Mouse (Mus musculus) limb, embryonic 13.5 days (tissue): ENCODE results near the gene Tuft1. TPM values are rescaled to one million over a fixed set of nuclear protein-coding genes. Genes with fewer than 3 reads are reported as not detected.
A peak's percentile ranks its signal among the peaks of the same experiment; 100 is the strongest.
"Not testable (repeated sequence)": the region's sequence is repeated elsewhere in the genome, so short reads cannot be mapped to it uniquely, and the experiment has no call there.

Experiments used
- ATAC-seq: fragments of 200-750 bp; cut with Nextera tagmentation; 2 replicates; pipeline ENCODE4 v1.8.0; 2017; ENCODE audit warnings: low read depth, moderate number of reproducible peaks, moderate TSS enrichment; ENCODE audit not compliant: low FRiP score
- H3K27ac ChIP-seq: fragments of 300-500 bp; sonication (generic); 2 replicates; pipeline ENCODE4 v1.5.1; 2015; ENCODE audit warnings: inconsistent platforms, mild to moderate bottlenecking, moderate library complexity
- H3K27me3 ChIP-seq: fragments of 300-500 bp; sonication (generic); 2 replicates; pipeline ENCODE4 v1.6.1; 2015; ENCODE audit warnings: mild to moderate bottlenecking, inconsistent platforms
- H3K36me3 ChIP-seq: fragments of 300-500 bp; sonication (generic); 2 replicates; pipeline ENCODE4 v1.6.1; 2015; ENCODE audit warnings: inconsistent platforms, mild to moderate bottlenecking, moderate library complexity
- H3K4me1 ChIP-seq: fragments of 300-500 bp; sonication (generic); 2 replicates; pipeline ENCODE4 v1.6.1; 2015; ENCODE audit warnings: inconsistent platforms
- H3K4me2 ChIP-seq: fragments of 300-500 bp; sonication (generic); replicated peaks from 2 replicates; pipeline ENCODE4 v1.6.1; 2015; ENCODE audit warnings: inconsistent platforms, mild to moderate bottlenecking, moderate library complexity
- H3K4me3 ChIP-seq: fragments of 300-500 bp; sonication (generic); 2 replicates; pipeline ENCODE4 v1.5.1; 2015; ENCODE audit warnings: moderate library complexity, mild to moderate bottlenecking, inconsistent platforms
- H3K9ac ChIP-seq: fragments of 300-500 bp; sonication (generic); 2 replicates; pipeline ENCODE4 v1.6.1; 2015; ENCODE audit warnings: mild to moderate bottlenecking, inconsistent platforms
- H3K9me3 ChIP-seq: fragments of 300-500 bp; sonication (generic); 2 replicates; pipeline ENCODE4 v1.6.1; 2016; ENCODE audit warnings: inconsistent platforms
- WGBS: fragments of 180-500 bp; shearing (Covaris S2); methylation state at CpG from one replicate; pipeline ENCODE4 v1.1.7; 2015; 5-methylcytosine and 5-hydroxymethylcytosine counted together
- polyA plus RNA-seq: library from polyadenylated mRNA; unstranded; fragments of >200 nt; fragmentation: Nextera tagmentation; extraction: Ambion mirVana; gene quantifications from 2 replicates; pipeline ENCODE4 v1.2.1, GENCODE M21; 2015

Gene Tuft1
- polyA plus RNA-seq, 1 experiment from 2014 or later: 4.9 TPM

- not testable (repeated sequence) for H3K9me3 ChIP-seq, H3K4me2 ChIP-seq, ATAC-seq, H3K27ac ChIP-seq, H3K4me3 ChIP-seq, H3K36me3 ChIP-seq, H3K9ac ChIP-seq, H3K27me3 ChIP-seq
- peaks cover 23% of the 10 kb centered on the region for H3K4me1 ChIP-seq
- 70% methylated on average over 1 of the region's 1 CpGs for WGBS
Measured at GRCm38 (mm10) chr3:94653967-94654366, 4.7 kb downstream of the Tuft1 start.

GRCm38 (mm10) chr3:94650409-94650808, 8.3 kb downstream of the Tuft1 start:
- no peaks in the 10 kb centered on the region for H3K27me3 ChIP-seq
- H3K4me2 ChIP-seq: no peak overlapping the region
- no peaks in the 10 kb centered on the region for H3K9me3 ChIP-seq
- no peak for ATAC-seq
- peaks cover 19% of the 10 kb centered on the region for H3K4me1 ChIP-seq
- H3K4me3 ChIP-seq: no peak overlapping the region
- H3K27ac ChIP-seq: no peak overlapping the region
- no peak overlapping the region for H3K9ac ChIP-seq
- WGBS: 41% methylated on average over 7 of the region's 7 CpGs
- H3K36me3 ChIP-seq: no peaks in the 10 kb centered on the region

DNA sequence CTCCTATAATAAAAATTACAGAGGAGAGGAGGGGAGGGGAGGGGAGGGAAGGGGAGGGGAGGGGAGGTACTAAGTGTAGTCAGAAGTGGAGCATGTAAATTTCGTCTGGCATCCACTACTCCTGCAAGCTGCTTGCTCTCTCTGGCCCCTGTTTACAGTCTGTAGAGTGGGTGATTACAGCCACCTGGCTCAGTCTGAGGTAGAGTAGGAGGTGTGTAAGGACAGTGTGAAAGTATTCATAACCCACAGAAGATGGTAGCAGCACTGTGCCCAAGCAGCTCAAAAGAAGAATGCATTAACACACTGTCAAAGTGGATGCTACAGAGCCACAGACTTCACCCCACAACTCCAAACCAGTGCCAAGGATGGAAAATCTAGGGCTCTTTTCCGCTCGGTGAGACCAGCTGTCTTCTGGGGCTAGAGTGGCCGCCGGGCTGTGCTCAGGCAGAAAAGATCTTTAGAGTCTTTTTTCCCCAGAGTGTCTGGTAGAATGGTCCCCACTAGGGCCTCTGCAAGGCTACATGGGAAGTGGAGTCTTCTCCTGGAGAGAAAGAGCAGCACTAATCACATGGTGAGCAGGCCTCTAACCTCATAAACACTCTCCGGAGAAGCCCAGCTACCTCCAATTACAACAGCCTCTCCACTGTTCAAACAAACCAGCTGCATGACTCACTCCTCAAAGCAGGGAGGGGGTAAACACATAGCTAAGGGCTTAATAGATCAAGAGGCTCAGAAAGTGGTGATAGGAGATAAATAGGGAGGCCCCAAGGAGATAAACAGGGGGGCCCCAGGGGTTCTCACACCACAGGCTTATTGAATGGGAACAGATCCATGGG, 9.7 kb downstream of the Tuft1 start:
- Histone ChIP-seq H3K9ac (0 out of 2 replicates have a peak overlapping the region, but pooled peaks have one; percentile 4), H3K4me2 (peak overlapping the region; percentile 32), H3K27me3 (no peaks in the 10 kb centered on the region), H3K4me1 (peaks cover 19% of the 10 kb centered on the region), H3K4me3 (no peak overlapping the region), H3K27ac (peak overlapping the region; percentile 61; the same call in 1 of the 2 replicates), H3K36me3 (no peaks in the 10 kb centered on the region), H3K9me3 (no peaks in the 10 kb centered on the region)
- peak; percentile 77 for ATAC-seq
- 15% methylated on average over 6 of the region's 6 CpGs for WGBS

DNA sequence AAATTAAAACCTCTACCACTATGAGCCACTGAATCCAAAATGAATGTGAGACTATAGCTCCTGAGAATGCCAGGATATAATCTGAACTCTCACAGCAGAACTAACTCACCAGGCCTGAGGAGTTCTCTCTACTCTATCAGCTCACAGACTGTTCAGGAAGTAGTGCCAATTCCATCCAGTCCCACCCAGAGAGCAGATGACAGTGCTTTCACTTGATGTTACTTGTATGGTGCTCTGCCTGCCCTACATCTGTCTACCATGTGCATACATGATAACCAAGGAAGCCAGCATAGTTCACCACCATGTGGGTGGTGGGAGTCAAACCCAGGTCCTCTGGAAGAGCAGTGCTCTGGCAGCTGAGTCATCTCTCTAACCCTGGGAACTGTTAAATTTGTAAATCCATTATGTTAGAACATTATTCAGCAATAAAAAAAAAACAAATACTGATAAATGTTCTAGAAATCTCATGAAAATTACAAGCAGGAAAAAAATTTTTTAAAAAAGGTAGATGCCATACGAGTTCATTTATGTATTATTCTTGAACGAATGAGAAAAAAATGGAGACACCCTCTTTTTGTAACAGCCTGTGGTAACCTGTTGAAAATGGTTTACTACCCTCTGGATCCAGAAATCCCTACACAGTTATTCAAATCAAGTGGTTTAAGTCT, 16.0 kb downstream of the Tuft1 start, which contains the start of gene Gm10972:
Gene Gm10972, plus strand, starts transcription at position 618 of the 668 bp plus-strand sequence.
- not testable (repeated sequence) for H3K27ac ChIP-seq, H3K36me3 ChIP-seq, H3K4me3 ChIP-seq, ATAC-seq, H3K4me2 ChIP-seq, H3K9ac ChIP-seq, H3K9me3 ChIP-seq, H3K27me3 ChIP-seq, H3K4me1 ChIP-seq
- 77% methylated on average over 2 of the region's 2 CpGs for WGBS

- Histone ChIP-seq H3K27me3 (no peaks in the 10 kb centered on the region), H3K36me3 (no peaks in the 10 kb centered on the region), H3K4me1 (no peaks in the 10 kb centered on the region), H3K9me3 (no peaks in the 10 kb centered on the region), H3K4me2 (no peak overlapping the region), H3K4me3 (no peak overlapping the region), H3K9ac (no peak overlapping the region), H3K27ac (no peak overlapping the region)
- WGBS: 80% methylated on average over 3 of the region's 3 CpGs
- ATAC-seq: no peak
Measured at GRCm38 (mm10) chr3:94629876-94630275, 28.8 kb downstream of the Tuft1 start.

- no peak overlapping the region for H3K4me3 ChIP-seq
- no peak overlapping the region for H3K4me2 ChIP-seq
- 84% methylated on average over 5 of the region's 5 CpGs for WGBS
- no peaks in the 10 kb centered on the region for H3K36me3 ChIP-seq
- H3K4me1 ChIP-seq: no peaks in the 10 kb centered on the region
- no peak overlapping the region for H3K27ac ChIP-seq
- H3K27me3 ChIP-seq: no peaks in the 10 kb centered on the region
- H3K9me3 ChIP-seq: no peaks in the 10 kb centered on the region
- H3K9ac ChIP-seq: no peak overlapping the region
- no peak for ATAC-seq
Measured at GRCm38 (mm10) chr3:94628712-94629111, 30.0 kb downstream of the Tuft1 start.

DNA sequence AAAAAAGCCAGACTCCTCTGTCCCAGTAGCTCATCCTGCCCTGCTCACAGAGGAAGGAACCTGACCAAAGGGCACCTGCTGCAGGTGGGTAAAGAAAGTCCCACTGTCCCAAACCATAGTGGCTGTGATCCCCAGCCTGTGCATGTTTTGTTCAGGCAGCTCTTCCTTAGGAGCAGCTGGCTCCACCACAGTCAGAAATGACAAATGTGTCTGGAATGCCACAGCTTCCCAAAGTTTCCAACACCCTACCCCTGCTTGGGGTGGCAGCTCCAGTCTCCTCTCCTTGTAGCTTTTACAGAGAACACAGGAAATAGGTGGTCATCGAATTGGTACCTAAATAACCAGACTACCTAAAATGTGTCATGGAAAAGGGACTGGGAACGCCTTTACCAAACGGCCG, 34.4 kb downstream of the Tuft1 start:
- Histone ChIP-seq H3K4me2 (no peak overlapping the region), H3K9ac (no peak overlapping the region), H3K27me3 (no peaks in the 10 kb centered on the region), H3K27ac (no peak overlapping the region), H3K36me3 (no peaks in the 10 kb centered on the region), H3K4me1 (peaks cover 7% of the 10 kb centered on the region), H3K9me3 (no peaks in the 10 kb centered on the region), H3K4me3 (no peak overlapping the region)
- ATAC-seq: no peak
- 84% methylated on average over 4 of the region's 4 CpGs for WGBS

- Histone ChIP-seq H3K27me3 (no peaks in the 10 kb centered on the region), H3K4me2 (no peak overlapping the region), H3K36me3 (no peaks in the 10 kb centered on the region), H3K9ac (no peak overlapping the region), H3K27ac (no peak overlapping the region), H3K4me3 (no peak overlapping the region), H3K9me3 (no peaks in the 10 kb centered on the region), H3K4me1 (peaks cover 7% of the 10 kb centered on the region)
- WGBS: 90% methylated on average over 10 of the region's 10 CpGs
- no peak for ATAC-seq
Measured at GRCm38 (mm10) chr3:94622550-94622949, 36.1 kb downstream of the Tuft1 start.

GRCm38 (mm10) chr3:94621740-94622507, 36.7 kb downstream of the Tuft1 start:
- WGBS: 83% methylated on average over 11 of the region's 11 CpGs
- H3K4me3 ChIP-seq: no peak overlapping the region
- H3K27ac ChIP-seq: peak overlapping the region; percentile 39; the same call in 1 of the 2 replicates
- H3K4me1 ChIP-seq: peaks cover 7% of the 10 kb centered on the region
- no peaks in the 10 kb centered on the region for H3K9me3 ChIP-seq
- ATAC-seq: peak; percentile 54
- no peaks in the 10 kb centered on the region for H3K27me3 ChIP-seq
- no peak overlapping the region for H3K9ac ChIP-seq
- H3K36me3 ChIP-seq: no peaks in the 10 kb centered on the region
- H3K4me2 ChIP-seq: no peak overlapping the region

DNA sequence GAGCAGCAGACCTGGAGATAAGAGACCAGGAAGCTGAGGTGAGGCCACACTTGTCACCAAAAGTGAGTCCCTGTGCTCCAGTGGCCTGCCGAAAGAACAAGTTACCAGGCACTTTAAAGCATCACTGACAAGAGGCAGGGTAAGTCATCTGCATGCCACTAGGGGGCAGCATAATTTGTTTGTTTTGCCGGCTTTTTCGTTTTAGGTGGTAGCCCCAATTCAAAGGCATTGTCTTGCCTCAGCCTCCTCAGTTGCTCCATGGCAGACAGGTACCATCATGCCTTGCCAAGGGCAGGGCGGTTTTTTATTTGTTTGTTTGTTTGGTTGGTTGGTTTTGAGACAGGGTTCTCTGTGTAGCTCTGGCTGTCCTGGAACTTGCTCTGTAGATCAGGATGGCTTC, 42.0 kb downstream of the Tuft1 start:
- H3K4me2 ChIP-seq: no peak overlapping the region
- H3K9ac ChIP-seq: no peak overlapping the region
- 80% methylated on average over 4 of the region's 4 CpGs for WGBS
- ATAC-seq: no peak
- peaks cover 9% of the 10 kb centered on the region for H3K4me1 ChIP-seq
- H3K9me3 ChIP-seq: no peaks in the 10 kb centered on the region
- no peak overlapping the region for H3K27ac ChIP-seq
- H3K4me3 ChIP-seq: no peak overlapping the region
- no peaks in the 10 kb centered on the region for H3K27me3 ChIP-seq
- H3K36me3 ChIP-seq: no peaks in the 10 kb centered on the region

GRCm38 (mm10) chr3:94613258-94613878, 45.3 kb downstream of the Tuft1 start:
- Histone ChIP-seq H3K9ac (no peak overlapping the region), H3K9me3 (no peaks in the 10 kb centered on the region), H3K4me2 (no peak overlapping the region), H3K27me3 (no peaks in the 10 kb centered on the region), H3K4me3 (no peak overlapping the region), H3K36me3 (no peaks in the 10 kb centered on the region), H3K27ac (no peak overlapping the region), H3K4me1 (peaks cover 20% of the 10 kb centered on the region)
- ATAC-seq: no peak
- 76% methylated on average over 7 of the region's 7 CpGs for WGBS
